In genomic region chr3:32067004-32067935, GRCm38 (mm10) we compare ENCODE assay signal across 9 mouse cellular contexts.
DNase-seq lines count a peak whose midpoint lies in the region; ATAC-seq and TF ChIP-seq lines count a peak whose summit lies in the region.
"Had no signal": no experiment of that assay in that cellular context is flagged by ENCODE, and none has a peak within 500 bp of the region (broad histone marks: within the 10 kb centered on the region; RNA-seq: fewer than 3 reads in every experiment).

No protein-coding gene starts in this region.

- WGBS in forebrain, embryonic 12.5 days: 32% methylated on average over 9 of the region's 9 CpGs
- WGBS in liver, embryonic 14.5 days (ENCODE audit: insufficient replicate concordance): 56% methylated on average over 9 of the region's 9 CpGs

- no peak overlapping the region for H3K4me2 ChIP-seq in forebrain, embryonic 12.5 days
- H3K4me2 ChIP-seq in liver, embryonic 14.5 days (ENCODE audit: low read depth): no peak overlapping the region

- H3K27me3 ChIP-seq in forebrain, embryonic 12.5 days: no peaks in the 10 kb centered on the region
- no peaks in the 10 kb centered on the region for H3K27me3 ChIP-seq in liver, embryonic 14.5 days (ENCODE audit: control insufficient read depth, insufficient read depth, low read length)

- H3K36me3 ChIP-seq in forebrain, embryonic 12.5 days (replicated peaks): no peaks in the 10 kb centered on the region
- no peaks in the 10 kb centered on the region for H3K36me3 ChIP-seq in liver, embryonic 14.5 days (replicated peaks; ENCODE audit: control insufficient read depth, insufficient read depth, low read depth)

- H3K27ac ChIP-seq in forebrain, embryonic 12.5 days: peak overlapping the region; percentile 75
- no peak overlapping the region for H3K27ac ChIP-seq in liver, embryonic 14.5 days

- DNase-seq in retina, embryonic 14.5 days (ENCODE audit: low spot score): peak; percentile 35
- no peak for DNase-seq in retina, postnatal 1 day
- no peak for DNase-seq in liver, embryonic 14.5 days (ENCODE audit: low read depth in 3 of 3, low spot score in 3 of 3)
- no peak for DNase-seq in ovary, postnatal 36 days (ENCODE audit: low spot score)
- no peak for DNase-seq in gastrocnemius, adult 18-20 months (ENCODE audit: low spot score)
- DNase-seq: heart, postnatal 14 days; right cerebral cortex, postnatal 4 days had no signal

- H3K4me3 ChIP-seq in forebrain, embryonic 12.5 days (replicated peaks): no peak overlapping the region
- H3K4me3 ChIP-seq in liver, embryonic 14.5 days (ENCODE audit: insufficient read depth in 1 of 2, low read depth in 2 of 2, low read length in 2 of 2): no peak overlapping the region

- peaks cover 22% of the 10 kb centered on the region for H3K4me1 ChIP-seq in forebrain, embryonic 12.5 days
- H3K4me1 ChIP-seq in liver, embryonic 14.5 days (replicated peaks; ENCODE audit: control insufficient read depth in 2 of 2, insufficient read depth in 2 of 2, low read length in 1 of 2): peaks cover 0 to 2% of the 10 kb centered on the region in 2 experiments; a peak in 1 of 4 replicates

- TF ChIP-seq EP300 in liver, embryonic 14.5 days (IDR thresholded peaks at IDR 0.05; ENCODE audit: low read depth): no peak

- no peaks in the 10 kb centered on the region for H3K9me3 ChIP-seq in forebrain, embryonic 12.5 days
- H3K9me3 ChIP-seq in liver, embryonic 14.5 days (ENCODE audit: control insufficient read depth, low read length): no peaks in the 10 kb centered on the region

- H3K9ac ChIP-seq in forebrain, embryonic 12.5 days: no peak overlapping the region
- no peak overlapping the region for H3K9ac ChIP-seq in liver, embryonic 14.5 days (replicated peaks)

- peak; percentile 62 for ATAC-seq in forebrain, embryonic 12.5 days (ENCODE audit: low FRiP score)
- ATAC-seq in liver, embryonic 14.5 days (ENCODE audit: insufficient read depth): 0 out of 2 replicates have a peak, but pooled peaks have one; percentile 35
- ATAC-seq in activated CD4-positive, CD25-positive, alpha-beta regulatory T cell, adult 4 months: no peak

- no peak for TF ChIP-seq CTCF in liver, embryonic 14.5 days (IDR thresholded peaks at IDR 0.05; ENCODE audit: low read depth)
